Mouse (Mus musculus): ENCODE data around the gene Gm44805. TPM values are rescaled to one million over a fixed set of nuclear protein-coding genes. Genes with fewer than 3 reads are reported as not detected.
A peak's percentile ranks its signal among the peaks of the same experiment; 100 is the strongest.

Gene Gm44805
- total RNA-seq, 1 experiment = not detected

DNA sequence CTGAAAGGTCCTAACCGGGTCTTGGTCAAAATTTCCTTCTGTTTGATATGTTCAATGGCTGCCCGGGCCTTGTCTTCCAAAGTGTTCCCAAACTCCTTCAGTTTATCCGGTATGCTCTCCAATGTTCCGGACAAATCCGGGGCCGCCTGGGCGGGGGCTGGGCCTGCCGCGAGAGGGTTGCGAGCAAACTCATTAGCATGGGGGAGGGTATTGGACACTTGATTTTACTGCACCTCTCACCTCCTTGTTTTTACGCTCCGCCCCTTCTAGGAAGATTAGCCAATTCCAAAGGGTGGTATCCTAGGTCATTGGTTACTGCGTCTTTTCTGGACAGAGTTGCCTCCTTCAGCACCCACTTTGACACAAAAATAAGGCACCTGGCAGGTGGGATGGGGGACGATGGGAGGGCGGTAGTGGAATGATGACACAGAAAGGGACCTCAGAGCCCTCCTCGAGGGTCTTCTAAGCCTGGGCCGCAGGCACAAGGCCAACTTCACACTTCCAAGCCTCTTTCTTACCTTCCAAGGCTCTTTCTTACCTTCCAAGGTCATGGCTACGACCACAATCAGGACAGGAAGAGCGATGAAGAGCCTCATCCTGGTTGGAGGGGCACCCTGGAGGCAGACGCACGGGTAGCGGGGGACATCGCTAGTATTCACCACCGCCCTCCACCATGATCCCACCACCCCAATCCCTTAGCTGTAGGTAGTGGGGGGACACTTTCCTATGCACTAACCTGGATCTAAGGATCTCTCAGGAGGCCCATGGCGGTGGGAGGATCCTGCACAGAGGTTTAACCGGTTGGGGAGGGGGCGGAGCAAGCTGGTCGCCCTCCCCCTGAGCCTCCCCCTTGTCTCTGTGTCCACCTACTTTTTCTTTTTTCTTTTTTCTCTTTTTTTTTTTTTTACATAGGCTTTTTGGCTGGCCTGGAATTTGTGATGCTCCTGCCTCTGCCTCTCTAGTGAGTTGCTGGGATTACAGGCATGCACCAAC, 10.9 kb upstream of the Gm44805 start, which contains the start of gene Apoc1:
Gene Apoc1, minus strand, starts transcription at position 788 of the 993 bp plus-strand sequence.
- in situ Hi-C loops (cut with MboI; ENCODE audit: low sequenced_read_pairs in 2 of 2, unreplicated experiment in 2 of 2) = no loop called here

GRCm38 (mm10) chr7:19691434-19691833, 10.2 kb upstream of the Gm44805 start:
- in situ Hi-C loops (cut with MboI; ENCODE audit: low sequenced_read_pairs in 2 of 2, unreplicated experiment in 2 of 2) = no loop called here
- no peak for DNase-seq (ENCODE audit: low read depth, low spot score)
- Histone ChIP-seq H3K27ac (ENCODE audit: insufficient read depth, low read depth, low read length, poor library complexity, severe bottlenecking) (peak overlapping the region; percentile 80), H3K9ac (ENCODE audit: insufficient read depth, low read depth, low read length, poor library complexity, severe bottlenecking) (peak overlapping the region; percentile 79), H3K36me3 (ENCODE audit: control insufficient read depth, insufficient read depth, low read length, poor library complexity, severe bottlenecking) (peaks cover 3% of the 10 kb centered on the region), H3K4me1 (ENCODE audit: control insufficient read depth in 2 of 2, insufficient read depth in 2 of 2, low read length in 2 of 2, poor library complexity in 1 of 2) (peaks cover 2 to 26% of the 10 kb centered on the region in 2 experiments; a peak in 2 of 4 replicates), H3K4me3 (ENCODE audit: insufficient read depth in 1 of 2, low read depth in 1 of 2, low read length in 2 of 2, poor library complexity in 1 of 2, severe bottlenecking in 1 of 2) (peak overlapping the region; percentile 52 to 72), H3K9me3 (ENCODE audit: control insufficient read depth, insufficient read depth, low read depth, low read length) (no peaks in the 10 kb centered on the region)
- no peak for TF ChIP-seq MAFK (IDR thresholded peaks at IDR 0.05; ENCODE audit: insufficient read depth, low read depth, low read length)
- no peak for TF ChIP-seq HCFC1 (IDR thresholded peaks at IDR 0.05; ENCODE audit: borderline replicate concordance, insufficient read depth, low read length)
- no peak for TF ChIP-seq ZC3H11A (IDR thresholded peaks at IDR 0.05; ENCODE audit: borderline replicate concordance, low read depth, low read length)
- no peak for TF ChIP-seq CHD2 (IDR thresholded peaks at IDR 0.05; ENCODE audit: low read depth, low read length)
- no peak for TF ChIP-seq ZNF384 (IDR thresholded peaks at IDR 0.05; ENCODE audit: low read depth, low read length)

More for the DNA sequence above, 10.9 kb upstream of the Gm44805 start, which contains the start of gene Apoc1:
- no peaks in the 10 kb centered on the region for H3K9me3 ChIP-seq (ENCODE audit: control insufficient read depth, insufficient read depth, low read depth, low read length)
- peaks cover 2 to 24% of the 10 kb centered on the region in 2 experiments; a peak in 2 of 4 replicates for H3K4me1 ChIP-seq (ENCODE audit: control insufficient read depth in 2 of 2, insufficient read depth in 2 of 2, low read length in 2 of 2, poor library complexity in 1 of 2)
- peak within 1 kb of the TSS; percentile 79 for H3K9ac ChIP-seq (ENCODE audit: insufficient read depth, low read depth, low read length, poor library complexity, severe bottlenecking)
- H3K4me3 ChIP-seq (ENCODE audit: insufficient read depth in 1 of 2, low read depth in 1 of 2, low read length in 2 of 2, poor library complexity in 1 of 2, severe bottlenecking in 1 of 2) = peak within 1 kb of the TSS; percentile 52 to 75
- H3K27ac ChIP-seq (ENCODE audit: insufficient read depth, low read depth, low read length, poor library complexity, severe bottlenecking) = peak within 1 kb of the TSS; percentile 83
- TF ChIP-seq HCFC1 (IDR thresholded peaks at IDR 0.05; ENCODE audit: borderline replicate concordance, insufficient read depth, low read length) (no peak), MAFK (IDR thresholded peaks at IDR 0.05; ENCODE audit: insufficient read depth, low read depth, low read length) (no peak), CHD2 (IDR thresholded peaks at IDR 0.05; ENCODE audit: low read depth, low read length) (peak; percentile 5; the same call in 1 of the 2 replicates)
- peaks cover 11% of the 10 kb centered on the region for H3K36me3 ChIP-seq (ENCODE audit: control insufficient read depth, insufficient read depth, low read length, poor library complexity, severe bottlenecking)
- peak; percentile 88 for DNase-seq (ENCODE audit: low read depth, low spot score)

DNA sequence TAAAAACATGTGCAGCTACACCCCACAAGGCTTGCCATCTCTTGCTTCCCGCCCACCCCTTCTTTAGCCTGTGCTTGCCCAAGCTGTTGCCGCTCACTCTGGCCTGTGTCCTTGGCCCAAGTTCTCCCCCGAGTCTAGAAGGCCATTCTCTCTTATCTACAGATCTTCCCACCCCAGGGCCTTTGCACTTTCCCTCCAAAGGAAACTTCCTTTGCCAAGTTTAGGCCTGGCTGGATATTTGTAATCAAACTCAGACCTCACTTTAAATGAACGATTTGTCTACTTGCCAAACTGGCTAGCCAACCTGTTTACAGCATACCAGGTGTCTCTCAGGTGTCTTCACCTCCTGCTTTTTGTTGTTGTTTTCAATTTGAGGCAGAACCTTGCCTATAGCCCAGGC, 9.6 kb upstream of the Gm44805 start:
- Histone ChIP-seq H3K36me3 (ENCODE audit: control insufficient read depth, insufficient read depth, low read length, poor library complexity, severe bottlenecking) (no peaks in the 10 kb centered on the region; the same call in 1 of the 2 replicates), H3K4me3 (ENCODE audit: insufficient read depth in 1 of 2, low read depth in 1 of 2, low read length in 2 of 2, poor library complexity in 1 of 2, severe bottlenecking in 1 of 2) (no peak overlapping the region), H3K4me1 (ENCODE audit: control insufficient read depth in 2 of 2, insufficient read depth in 2 of 2, low read length in 2 of 2, poor library complexity in 1 of 2) (peaks cover 2 to 28% of the 10 kb centered on the region in 2 experiments; a peak in 2 of 4 replicates), H3K9me3 (ENCODE audit: control insufficient read depth, insufficient read depth, low read depth, low read length) (no peaks in the 10 kb centered on the region), H3K27ac (ENCODE audit: insufficient read depth, low read depth, low read length, poor library complexity, severe bottlenecking) (peak overlapping the region; percentile 80; the same call in 1 of the 2 replicates), H3K9ac (ENCODE audit: insufficient read depth, low read depth, low read length, poor library complexity, severe bottlenecking) (peak overlapping the region; percentile 79; the same call in 1 of the 2 replicates)
- in situ Hi-C loops (cut with MboI; ENCODE audit: low sequenced_read_pairs in 2 of 2, unreplicated experiment in 2 of 2) = no loop called here
- DNase-seq (ENCODE audit: low read depth, low spot score) = no peak
- TF ChIP-seq MAFK (IDR thresholded peaks at IDR 0.05; ENCODE audit: insufficient read depth, low read depth, low read length) (no peak), ZC3H11A (IDR thresholded peaks at IDR 0.05; ENCODE audit: borderline replicate concordance, low read depth, low read length) (no peak), CHD2 (IDR thresholded peaks at IDR 0.05; ENCODE audit: low read depth, low read length) (no peak), ZNF384 (IDR thresholded peaks at IDR 0.05; ENCODE audit: low read depth, low read length) (no peak), HCFC1 (IDR thresholded peaks at IDR 0.05; ENCODE audit: borderline replicate concordance, insufficient read depth, low read length) (no peak)

GRCm38 (mm10) chr7:19688611-19689010, 7.4 kb upstream of the Gm44805 start:
- Histone ChIP-seq H3K4me3 (ENCODE audit: insufficient read depth in 1 of 2, low read depth in 1 of 2, low read length in 2 of 2, poor library complexity in 1 of 2, severe bottlenecking in 1 of 2) (no peak overlapping the region), H3K4me1 (ENCODE audit: control insufficient read depth in 2 of 2, insufficient read depth in 2 of 2, low read length in 2 of 2, poor library complexity in 1 of 2) (peaks cover 2 to 26% of the 10 kb centered on the region in 2 experiments; a peak in 2 of 4 replicates), H3K9ac (ENCODE audit: insufficient read depth, low read depth, low read length, poor library complexity, severe bottlenecking) (no peak overlapping the region), H3K9me3 (ENCODE audit: control insufficient read depth, insufficient read depth, low read depth, low read length) (no peaks in the 10 kb centered on the region), H3K27ac (ENCODE audit: insufficient read depth, low read depth, low read length, poor library complexity, severe bottlenecking) (no peak overlapping the region), H3K36me3 (ENCODE audit: control insufficient read depth, insufficient read depth, low read length, poor library complexity, severe bottlenecking) (no peaks in the 10 kb centered on the region; the same call in 1 of the 2 replicates)
- TF ChIP-seq ZC3H11A (IDR thresholded peaks at IDR 0.05; ENCODE audit: borderline replicate concordance, low read depth, low read length) = no peak
- no peak for TF ChIP-seq HCFC1 (IDR thresholded peaks at IDR 0.05; ENCODE audit: borderline replicate concordance, insufficient read depth, low read length)
- no peak for TF ChIP-seq MAFK (IDR thresholded peaks at IDR 0.05; ENCODE audit: insufficient read depth, low read depth, low read length)
- TF ChIP-seq CHD2 (IDR thresholded peaks at IDR 0.05; ENCODE audit: low read depth, low read length) = no peak
- no peak for TF ChIP-seq ZNF384 (IDR thresholded peaks at IDR 0.05; ENCODE audit: low read depth, low read length)
- no peak for DNase-seq (ENCODE audit: low read depth, low spot score)
- in situ Hi-C loops (cut with MboI; ENCODE audit: low sequenced_read_pairs in 2 of 2, unreplicated experiment in 2 of 2) = no loop called here
